Mouse (Mus musculus) kidney, embryonic 15.5 days (tissue): ENCODE measurements around the gene Vwa8. TPM values are rescaled to one million over a fixed set of nuclear protein-coding genes. Genes with fewer than 3 reads are reported as not detected.
"Not testable (repeated sequence)": the region's sequence is repeated elsewhere in the genome, so short reads cannot be mapped to it uniquely, and the experiment has no call there.

Source experiments
- ATAC-seq: fragments of 200-750 bp; cut with Nextera tagmentation; replicated peaks from 2 replicates; pipeline ENCODE4 v1.8.0; 2017; ENCODE audit warnings: moderate TSS enrichment; ENCODE audit not compliant: low FRiP score
- H3K27ac ChIP-seq: fragments of 300-500 bp; sonication (generic); 2 replicates; pipeline ENCODE4 v1.5.1; 2015; ENCODE audit warnings: mild to moderate bottlenecking, inconsistent platforms
- H3K27me3 ChIP-seq: fragments of 300-500 bp; sonication (generic); 2 replicates; pipeline ENCODE4 v1.6.1; 2015; ENCODE audit warnings: inconsistent platforms
- H3K36me3 ChIP-seq: fragments of 300-500 bp; sonication (generic); 2 replicates; pipeline ENCODE4 v1.6.1; 2015; ENCODE audit warnings: inconsistent platforms
- H3K4me1 ChIP-seq: fragments of 300-500 bp; sonication (generic); 2 replicates; pipeline ENCODE4 v1.6.1; 2015; ENCODE audit warnings: inconsistent platforms
- H3K4me2 ChIP-seq: fragments of 300-500 bp; sonication (generic); 2 replicates; pipeline ENCODE4 v1.6.1; 2015; ENCODE audit warnings: moderate library complexity, mild to moderate bottlenecking, inconsistent platforms
- H3K4me3 ChIP-seq: fragments of 300-500 bp; sonication (generic); replicated peaks from 2 replicates; pipeline ENCODE4 v1.5.1; 2015; ENCODE audit warnings: mild to moderate bottlenecking, inconsistent platforms
- H3K9ac ChIP-seq: fragments of 300-500 bp; sonication (generic); 2 replicates; pipeline ENCODE4 v1.6.1; 2015; ENCODE audit warnings: mild to moderate bottlenecking, inconsistent platforms
- H3K9me3 ChIP-seq: fragments of 300-500 bp; sonication (generic); replicated peaks from 2 replicates; pipeline ENCODE4 v1.6.1; 2016; ENCODE audit warnings: inconsistent platforms
- WGBS: fragments of 180-500 bp; shearing (Covaris S2); methylation state at CpG from one replicate; pipeline ENCODE4 v1.1.7; 2015; ENCODE audit warnings: mixed read lengths; 5-methylcytosine and 5-hydroxymethylcytosine counted together
- polyA plus RNA-seq: library from polyadenylated mRNA; unstranded; fragments of >200 nt; fragmentation: Nextera tagmentation; extraction: Ambion mirVana; gene quantifications from 2 replicates; pipeline ENCODE4 v1.2.1, GENCODE M21; 2015

Gene Vwa8
- polyA plus RNA-seq, 1 experiment from 2014 or later, result 14.6 TPM

- H3K4me3 ChIP-seq, result no peak overlapping the region
- no peaks in the 10 kb centered on the region for H3K27me3 ChIP-seq
- 86% methylated on average over 8 of the region's 8 CpGs for WGBS
- no peaks in the 10 kb centered on the region for H3K9me3 ChIP-seq
- H3K4me1 ChIP-seq, result no peaks in the 10 kb centered on the region
- no peak for ATAC-seq
- no peak overlapping the region for H3K4me2 ChIP-seq
- H3K36me3 ChIP-seq, result no peaks in the 10 kb centered on the region
- no peak overlapping the region for H3K9ac ChIP-seq
- H3K27ac ChIP-seq, result no peak overlapping the region
Observed at GRCm38 (mm10) chr14:78886566-78887234, 37.8 kb downstream of the Vwa8 start.

GRCm38 (mm10) chr14:78887494-78887893 lies 38.6 kb downstream of the Vwa8 start:
- not testable (repeated sequence) for H3K36me3 ChIP-seq, H3K4me1 ChIP-seq, H3K4me3 ChIP-seq, H3K9ac ChIP-seq, H3K9me3 ChIP-seq, H3K27ac ChIP-seq, H3K4me2 ChIP-seq, ATAC-seq, H3K27me3 ChIP-seq
- 95% methylated on average over 17 of the region's 18 CpGs for WGBS

GRCm38 (mm10) chr14:78895496-78895895 lies 46.6 kb downstream of the Vwa8 start:
- WGBS, result 97% methylated on average over 1 of the region's 1 CpGs
- Histone ChIP-seq H3K9me3 (no peaks in the 10 kb centered on the region), H3K4me1 (peaks cover 4% of the 10 kb centered on the region; the same call in 1 of the 2 replicates), H3K27me3 (no peaks in the 10 kb centered on the region), H3K9ac (no peak overlapping the region), H3K36me3 (no peaks in the 10 kb centered on the region), H3K4me3 (no peak overlapping the region), H3K4me2 (no peak overlapping the region), H3K27ac (no peak overlapping the region)
- no peak for ATAC-seq

- ATAC-seq, result no peak
- no peak overlapping the region for H3K27ac ChIP-seq
- H3K4me3 ChIP-seq, result no peak overlapping the region
- no peaks in the 10 kb centered on the region for H3K36me3 ChIP-seq
- H3K9me3 ChIP-seq, result no peaks in the 10 kb centered on the region
- peaks cover 10% of the 10 kb centered on the region for H3K4me1 ChIP-seq
- H3K9ac ChIP-seq, result no peak overlapping the region
- no peaks in the 10 kb centered on the region for H3K27me3 ChIP-seq
- H3K4me2 ChIP-seq, result no peak overlapping the region
- WGBS, result 88% methylated on average over 5 of the region's 5 CpGs
Observed at GRCm38 (mm10) chr14:78896252-78896651, 47.4 kb downstream of the Vwa8 start.

- no peak overlapping the region for H3K4me2 ChIP-seq
Observed at GRCm38 (mm10) chr14:78900770-78901169, 51.9 kb downstream of the Vwa8 start.

GRCm38 (mm10) chr14:78908205-78908863 lies 59.5 kb downstream of the Vwa8 start:
- Histone ChIP-seq H3K36me3 (0 out of 2 replicates have a peak, but pooled peaks cover 3% of the 10 kb centered on the region), H3K9ac (no peak overlapping the region), H3K9me3 (no peaks in the 10 kb centered on the region), H3K4me2 (no peak overlapping the region), H3K4me1 (no peaks in the 10 kb centered on the region), H3K4me3 (no peak overlapping the region), H3K27ac (no peak overlapping the region), H3K27me3 (no peaks in the 10 kb centered on the region)
- WGBS, result 88% methylated on average over 10 of the region's 10 CpGs
- ATAC-seq, result no peak

More at GRCm38 (mm10) chr14:78900770-78901169, 51.9 kb downstream of the Vwa8 start:
- H3K27me3 ChIP-seq, result no peaks in the 10 kb centered on the region
- H3K27ac ChIP-seq, result peak overlapping the region; percentile 77
- no peaks in the 10 kb centered on the region for H3K36me3 ChIP-seq
- H3K9me3 ChIP-seq, result no peaks in the 10 kb centered on the region
- H3K9ac ChIP-seq, result no peak overlapping the region
- H3K4me3 ChIP-seq, result no peak overlapping the region
- ATAC-seq, result peak; percentile 78
- WGBS, result 5% methylated on average over 2 of the region's 2 CpGs
- H3K4me1 ChIP-seq, result peaks cover 12% of the 10 kb centered on the region

- peak; percentile 52 for ATAC-seq
- H3K9ac ChIP-seq, result no peak overlapping the region
- H3K4me3 ChIP-seq, result no peak overlapping the region
- H3K4me2 ChIP-seq, result no peak overlapping the region
- H3K36me3 ChIP-seq, result 0 out of 2 replicates have a peak, but pooled peaks cover 3% of the 10 kb centered on the region
- H3K27me3 ChIP-seq, result no peaks in the 10 kb centered on the region
- no peak overlapping the region for H3K27ac ChIP-seq
- no peaks in the 10 kb centered on the region for H3K9me3 ChIP-seq
- H3K4me1 ChIP-seq, result no peaks in the 10 kb centered on the region
- 64% methylated on average over 10 of the region's 10 CpGs for WGBS
Observed at GRCm38 (mm10) chr14:78912076-78912475, 63.2 kb downstream of the Vwa8 start.

- H3K4me1 ChIP-seq, result no peaks in the 10 kb centered on the region
- H3K4me3 ChIP-seq, result no peak overlapping the region
- no peak overlapping the region for H3K4me2 ChIP-seq
- no peaks in the 10 kb centered on the region for H3K27me3 ChIP-seq
- no peak overlapping the region for H3K9ac ChIP-seq
- no peaks in the 10 kb centered on the region for H3K9me3 ChIP-seq
- H3K36me3 ChIP-seq, result 0 out of 2 replicates have a peak, but pooled peaks cover 3% of the 10 kb centered on the region
- no peak overlapping the region for H3K27ac ChIP-seq
- 70% methylated on average over 8 of the region's 8 CpGs for WGBS
- 0 out of 2 replicates have a peak, but pooled peaks have one; percentile 29 for ATAC-seq
Observed at GRCm38 (mm10) chr14:78914180-78914579, 65.3 kb downstream of the Vwa8 start.

- ATAC-seq, result no peak
- Histone ChIP-seq H3K36me3 (0 out of 2 replicates have a peak, but pooled peaks cover 3% of the 10 kb centered on the region), H3K9ac (no peak overlapping the region), H3K4me3 (no peak overlapping the region), H3K4me1 (no peaks in the 10 kb centered on the region), H3K27me3 (no peaks in the 10 kb centered on the region), H3K4me2 (no peak overlapping the region), H3K27ac (no peak overlapping the region), H3K9me3 (no peaks in the 10 kb centered on the region)
- WGBS, result 89% methylated on average over 2 of the region's 2 CpGs
Observed at GRCm38 (mm10) chr14:78916691-78917090, 67.8 kb downstream of the Vwa8 start.

GRCm38 (mm10) chr14:78921219-78921618 lies 72.4 kb downstream of the Vwa8 start:
- H3K4me1 ChIP-seq, result no peaks in the 10 kb centered on the region
- H3K9ac ChIP-seq, result no peak overlapping the region
- H3K9me3 ChIP-seq, result no peaks in the 10 kb centered on the region
- 42% methylated on average over 2 of the region's 2 CpGs for WGBS
- ATAC-seq, result no peak; the same call in 1 of the 2 replicates
- no peaks in the 10 kb centered on the region for H3K36me3 ChIP-seq
- no peak overlapping the region for H3K4me2 ChIP-seq
- H3K27me3 ChIP-seq, result no peaks in the 10 kb centered on the region
- H3K27ac ChIP-seq, result no peak overlapping the region
- H3K4me3 ChIP-seq, result no peak overlapping the region

- WGBS, result 86% methylated on average over 5 of the region's 5 CpGs
- Histone ChIP-seq H3K4me3 (no peak overlapping the region), H3K36me3 (no peaks in the 10 kb centered on the region), H3K4me2 (no peak overlapping the region), H3K9ac (no peak overlapping the region), H3K27me3 (no peaks in the 10 kb centered on the region), H3K27ac (no peak overlapping the region), H3K9me3 (no peaks in the 10 kb centered on the region), H3K4me1 (no peaks in the 10 kb centered on the region)
- no peak for ATAC-seq
Observed at GRCm38 (mm10) chr14:78923631-78924030, 74.8 kb downstream of the Vwa8 start.

- no peaks in the 10 kb centered on the region for H3K4me1 ChIP-seq
- ATAC-seq, result no peak
- H3K27me3 ChIP-seq, result no peaks in the 10 kb centered on the region
- H3K4me3 ChIP-seq, result no peak overlapping the region
- H3K4me2 ChIP-seq, result no peak overlapping the region
- no peaks in the 10 kb centered on the region for H3K9me3 ChIP-seq
- no peak overlapping the region for H3K9ac ChIP-seq
- WGBS, result 84% methylated on average over 21 of the region's 21 CpGs
- no peaks in the 10 kb centered on the region for H3K36me3 ChIP-seq
- H3K27ac ChIP-seq, result no peak overlapping the region
Observed at GRCm38 (mm10) chr14:78924755-78925537, 76.1 kb downstream of the Vwa8 start.
